Comparison of ENCODE assay signal across 21 mouse cellular contexts in genomic region chr14:33548650-33549049, GRCm38 (mm10). TPM values are rescaled to one million over a fixed set of nuclear protein-coding genes. Genes with fewer than 3 reads are reported as not detected.
A peak's percentile ranks its signal among the peaks of the same experiment; 100 is the strongest.
DNase-seq lines count a peak whose midpoint lies in the region; TF ChIP-seq lines count a peak whose summit lies in the region.
"Had no signal": no experiment of that assay in that cellular context is flagged by ENCODE, and none has a peak within 500 bp of the region (broad histone marks: within the 10 kb centered on the region; RNA-seq: fewer than 3 reads in every experiment).

No protein-coding gene starts in this region.

- H3K27ac ChIP-seq in left cerebral cortex, adult 2 months = peak overlapping the region; percentile 68
- H3K27ac ChIP-seq: forebrain, embryonic 10.5 days; forebrain, embryonic 15.5 days; gastrocnemius, adult 2 months; heart, adult 2 months; heart, embryonic 10.5 days; heart, embryonic 13.5 days; hindbrain, embryonic 12.5 days had no signal

- H3K4me3 ChIP-seq in left cerebral cortex, adult 2 months = no peak overlapping the region
- H3K4me3 ChIP-seq: forebrain, embryonic 10.5 days; forebrain, embryonic 15.5 days; gastrocnemius, adult 2 months; heart, adult 2 months; heart, embryonic 10.5 days; heart, embryonic 13.5 days; hindbrain, embryonic 12.5 days; hindbrain, embryonic 15.5 days had no signal

- intact Hi-C loops in heart, postnatal 14 days (cut with DNase I) = no loop called here
- intact Hi-C loops in left cerebral cortex, adult 2 months (cut with DNase I) = no loop called here
- intact Hi-C loops in left cerebral cortex, postnatal 36 days (cut with DNase I) = no loop called here

- TF ChIP-seq CTCF in left cerebral cortex, adult 2 months (IDR thresholded peaks at IDR 0.05) = no peak

- DNase-seq in heart, adult 11 months = peak; percentile 25
- no peak for DNase-seq in heart, postnatal 14 days
- peak in 1 of 2 experiments; percentile 11 for DNase-seq in left cerebral cortex, adult 2 months (ENCODE audit: extremely low spot score in 1 of 2, low spot score in 2 of 2)
- DNase-seq in left cerebral cortex, postnatal 36 days (ENCODE audit: low spot score in 2 of 2) = no peak
- DNase-seq in telencephalon, adult 2 months (ENCODE audit: low read depth, low spot score) = peak; percentile 79
- DNase-seq in testis, postnatal 14 days (ENCODE audit: low spot score) = no peak
- DNase-seq: adrenal gland, adult 2 months; adrenal gland, postnatal 14 days; gastrocnemius, adult 2 months; gastrocnemius, postnatal 25 days; heart, adult 2 months had no signal

RNA-seq across cellular contexts. Expression of gene Ptpn20, which starts 40.4 kb away (rescaled TPM):
- not detected for total RNA-seq in heart, postnatal 14 days (2021)
- total RNA-seq in left cerebral cortex, adult 2 months (2021) = under 1 TPM; 0.49 to 0.63 TPM
- total RNA-seq in left cerebral cortex, postnatal 36 days (2021) = under 1 TPM; 0.52 to 0.57 TPM
- total RNA-seq: adrenal gland, adult 2 months; adrenal gland, postnatal 14 days; adrenal gland, postnatal 4 days; gastrocnemius, adult 2 months; gastrocnemius, postnatal 25 days; heart, adult 2 months; heart, postnatal 25 days; hematopoietic stem cell, adult 5-6 weeks; MEL had no signal

Comparison
In these comparisons a context has a peak if more than half of its experiments do, and no peak if none do; other contexts are left out.
1. DNase-seq: peak in heart, adult 11 months (single experiment) and telencephalon, adult 2 months (single experiment); none in heart, postnatal 14 days (0 of 2), left cerebral cortex, postnatal 36 days (0 of 2) and testis, postnatal 14 days (single experiment).